Mouse (Mus musculus) kidney, embryonic 16.5 days (tissue): ENCODE measurements around the gene Mrgpre. TPM values are rescaled to one million over a fixed set of nuclear protein-coding genes. Genes with fewer than 3 reads are reported as not detected.

Source experiments
- ATAC-seq: fragments of 200-750 bp; cut with Nextera tagmentation; 2 replicates; pipeline ENCODE4 v1.8.0; 2017; ENCODE audit warnings: moderate TSS enrichment; ENCODE audit not compliant: low FRiP score, low TSS enrichment
- H3K27ac ChIP-seq: fragments of 300-500 bp; sonication (generic); 2 replicates; pipeline ENCODE4 v1.5.1; 2014; ENCODE audit warnings: low read length
- H3K27me3 ChIP-seq: fragments of 300-500 bp; sonication (generic); 2 replicates; pipeline ENCODE4 v1.6.1; 2014; ENCODE audit warnings: low read length, control low read depth, mixed read lengths; ENCODE audit not compliant: insufficient read depth
- H3K36me3 ChIP-seq: fragments of 300-500 bp; sonication (generic); 2 replicates; pipeline ENCODE4 v1.6.1; 2014; ENCODE audit warnings: low read length, control low read depth, mixed read lengths; ENCODE audit not compliant: insufficient read depth
- H3K4me1 ChIP-seq: fragments of 300-500 bp; sonication (generic); 2 replicates; pipeline ENCODE4 v1.6.1; 2014; ENCODE audit warnings: low read length, control low read depth, mixed read lengths; ENCODE audit not compliant: insufficient read depth
- H3K4me2 ChIP-seq: fragments of 300-500 bp; sonication (generic); replicated peaks from 2 replicates; pipeline ENCODE4 v1.6.1; 2014; ENCODE audit warnings: low read depth, low read length
- H3K4me3 ChIP-seq: fragments of 300-500 bp; sonication (generic); 2 replicates; pipeline ENCODE4 v1.5.1; 2014; ENCODE audit warnings: mild to moderate bottlenecking, low read length
- H3K9ac ChIP-seq: fragments of 300-500 bp; sonication (generic); replicated peaks from 2 replicates; pipeline ENCODE4 v1.6.1; 2014; ENCODE audit warnings: low read length
- H3K9me3 ChIP-seq: fragments of 300-500 bp; sonication (generic); 2 replicates; pipeline ENCODE4 v1.6.1; 2016; ENCODE audit warnings: low read length, control low read depth
- whole genome bisulfite sequencing: fragments of 180-500 bp; shearing (Covaris S2); extraction: QIAGEN DNeasy Blood & Tissue Kit; methylation state at CpG from one replicate; pipeline ENCODE4 v1.1.7; 2014; 5-methylcytosine and 5-hydroxymethylcytosine counted together
- polyA plus RNA-seq: library from polyadenylated mRNA; unstranded; fragments of >200 nt; fragmentation: Nextera tagmentation; extraction: Ambion mirVana; gene quantifications from 2 replicates; pipeline ENCODE4 v1.2.1, GENCODE M21; 2015

The Mrgpre gene
- polyA plus RNA-seq, 1 experiment from 2014 or later: 2.2 TPM

DNA sequence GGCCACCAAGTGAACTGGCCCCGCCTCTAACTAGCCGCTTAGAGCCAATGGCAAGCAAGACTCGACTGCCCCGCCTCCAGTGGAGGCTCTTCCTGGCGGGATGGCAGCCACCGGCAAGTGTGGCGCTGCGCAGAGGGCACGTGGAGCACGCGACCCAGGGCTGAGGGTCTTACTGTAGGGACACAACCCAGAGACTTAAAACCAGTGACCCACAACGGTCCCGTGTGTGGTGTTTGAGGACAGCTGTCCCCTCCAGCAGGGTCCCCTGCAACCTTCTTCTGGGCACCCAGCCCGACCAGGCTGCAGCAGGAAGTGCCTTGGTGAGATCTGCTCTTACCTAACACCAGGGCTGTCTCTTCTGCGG is 27.3 kb downstream of the Mrgpre start:
- 1% methylated on average over 15 of the region's 15 CpGs for WGBS
- peak; percentile 85 for ATAC-seq
- H3K4me2 ChIP-seq: peak overlapping the region; percentile 88
- H3K9ac ChIP-seq: peak overlapping the region; percentile 50
- H3K4me1 ChIP-seq: peaks cover 10% of the 10 kb centered on the region
- peaks cover 13% of the 10 kb centered on the region; the same call in 1 of the 2 replicates for H3K27me3 ChIP-seq
- no peaks in the 10 kb centered on the region for H3K36me3 ChIP-seq
- H3K4me3 ChIP-seq: peak overlapping the region; percentile 47
- H3K27ac ChIP-seq: no peak overlapping the region
- no peaks in the 10 kb centered on the region for H3K9me3 ChIP-seq

DNA sequence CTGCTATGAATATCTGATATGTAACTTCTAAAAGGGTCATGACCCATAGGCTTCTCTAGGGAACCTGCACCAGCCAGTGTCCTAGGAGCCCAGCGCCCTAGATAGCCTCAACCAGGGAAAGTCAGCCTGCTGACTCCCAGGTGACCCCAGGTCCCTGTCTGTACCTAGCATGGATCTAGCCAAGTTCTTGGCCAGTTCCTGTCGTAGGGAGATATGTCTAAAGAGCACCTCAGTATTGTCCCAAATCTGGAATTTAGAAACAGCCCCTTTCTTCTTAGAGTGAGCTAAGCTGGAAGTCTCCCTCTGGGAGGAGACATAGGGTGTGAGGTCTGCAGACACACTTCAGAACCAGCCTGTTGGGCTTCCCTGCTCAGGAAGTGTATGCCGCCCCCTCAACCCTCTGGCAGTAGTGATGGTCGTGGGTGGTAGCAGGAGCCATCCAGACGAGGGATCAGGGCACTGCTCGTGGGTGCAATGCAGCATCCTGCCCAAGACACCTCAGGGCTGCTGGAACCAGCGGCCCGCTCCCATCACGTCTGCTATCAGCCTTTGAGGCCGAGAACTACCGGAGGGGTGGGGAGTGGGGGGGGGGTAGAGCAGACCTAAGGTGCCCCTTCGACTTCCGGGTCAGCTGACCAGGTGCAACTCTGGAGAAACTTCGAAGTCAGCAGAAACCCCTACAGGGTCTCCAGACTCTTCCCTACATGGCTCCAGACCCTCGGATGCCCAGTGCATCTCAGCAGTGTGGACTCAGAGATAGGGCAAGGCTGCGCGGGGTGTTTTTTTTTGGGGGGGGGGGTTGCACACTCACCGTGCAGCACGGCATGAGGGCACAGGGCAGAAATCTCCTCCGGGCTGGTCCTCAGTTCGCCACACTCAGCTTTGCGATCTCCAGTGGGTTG is 27.9 kb downstream of the Mrgpre start, which contains the start of gene Osbpl5:
TSS of gene Osbpl5 (minus strand) at position 861 of the 902 bp plus-strand sequence.
- Histone ChIP-seq H3K4me2 (peak within 1 kb of the TSS; percentile 88), H3K27me3 (peaks cover 13% of the 10 kb centered on the region; the same call in 1 of the 2 replicates), H3K9ac (peak within 1 kb of the TSS; percentile 50), H3K36me3 (no peaks in the 10 kb centered on the region), H3K4me3 (peak within 1 kb of the TSS; percentile 47), H3K27ac (no peak within 1 kb of the TSS), H3K4me1 (peaks cover 10% of the 10 kb centered on the region), H3K9me3 (no peaks in the 10 kb centered on the region)
- ATAC-seq: peak; percentile 35
- 17% methylated on average over 22 of the region's 22 CpGs for WGBS

DNA sequence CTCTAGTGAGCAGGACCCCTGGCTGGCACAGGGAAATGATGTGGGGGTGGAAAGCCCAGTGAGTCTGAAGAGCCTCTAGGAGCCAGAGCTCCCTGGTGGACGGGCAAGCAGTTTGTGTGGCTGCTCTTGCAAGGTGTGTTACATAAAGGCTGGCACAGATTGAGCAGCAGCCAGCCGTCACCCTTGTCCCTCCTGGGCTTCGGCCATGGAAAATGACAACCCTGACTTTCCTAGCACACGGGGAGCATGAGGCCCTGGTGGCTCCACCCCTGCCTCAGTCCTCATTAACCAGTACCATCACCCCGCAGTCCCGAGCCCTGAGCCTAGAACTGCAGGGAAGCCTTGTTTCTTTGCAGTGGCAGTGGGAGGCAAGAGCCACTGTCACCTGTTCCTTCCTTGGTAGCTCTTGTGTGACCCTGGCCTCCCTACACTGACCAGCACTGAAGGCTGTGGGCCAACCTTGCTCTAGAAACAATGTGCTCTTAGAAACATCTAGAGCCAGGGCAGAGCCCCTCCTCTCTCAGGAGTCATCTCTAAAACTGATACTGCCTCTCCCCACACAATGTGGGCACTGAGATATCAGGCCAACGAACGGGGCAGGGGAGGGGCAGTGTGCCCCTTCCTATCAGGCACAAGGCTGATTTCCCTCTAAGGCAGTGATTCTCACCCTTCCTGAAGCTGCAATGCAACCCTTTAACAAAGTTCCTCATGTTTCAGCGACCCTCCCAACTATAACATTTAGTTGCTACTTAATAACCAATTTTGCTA is 28.8 kb downstream of the Mrgpre start:
- ATAC-seq: no peak
- 76% methylated on average over 9 of the region's 9 CpGs for WGBS
- H3K4me3 ChIP-seq: no peak overlapping the region
- no peak overlapping the region for H3K27ac ChIP-seq
- peaks cover 10% of the 10 kb centered on the region for H3K4me1 ChIP-seq
- peaks cover 13% of the 10 kb centered on the region; the same call in 1 of the 2 replicates for H3K27me3 ChIP-seq
- H3K9me3 ChIP-seq: no peaks in the 10 kb centered on the region
- H3K4me2 ChIP-seq: no peak overlapping the region
- no peak overlapping the region for H3K9ac ChIP-seq
- no peaks in the 10 kb centered on the region for H3K36me3 ChIP-seq

DNA sequence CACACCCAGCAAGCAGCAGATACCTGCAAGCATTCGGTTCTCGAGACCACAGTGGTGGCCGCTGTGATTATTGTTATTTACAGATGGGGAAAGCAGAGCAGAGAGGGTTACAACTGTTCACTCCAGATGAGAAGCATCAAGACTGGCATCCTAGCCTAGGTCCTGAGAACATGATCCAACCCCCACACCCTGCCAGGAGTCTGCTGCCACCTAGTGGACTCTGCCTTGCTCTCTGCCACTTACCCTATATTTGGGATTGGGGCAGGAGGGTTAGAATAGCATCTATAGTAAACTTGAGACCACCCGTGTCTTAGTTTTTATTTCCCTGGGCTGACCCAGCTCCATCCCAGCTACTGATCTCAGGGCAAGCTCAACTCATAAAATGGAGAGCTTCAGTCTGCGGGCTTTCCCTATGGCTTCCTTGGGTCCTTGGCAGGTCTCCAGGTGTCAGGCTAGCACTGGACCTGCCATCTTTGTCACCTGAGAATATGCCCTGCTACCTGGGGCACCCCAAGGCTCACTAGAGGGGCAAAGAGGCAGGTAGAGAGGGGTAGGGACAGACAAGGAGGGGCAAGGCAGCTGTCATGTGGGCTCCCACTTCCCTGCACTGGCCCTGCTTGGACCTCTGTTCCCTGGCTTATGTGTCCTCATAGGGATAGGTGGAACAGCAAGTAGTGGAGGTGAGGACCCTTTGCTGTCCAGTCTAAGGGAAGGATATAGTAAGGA is 30.1 kb downstream of the Mrgpre start:
- ATAC-seq: no peak; the same call in 1 of the 2 replicates
- WGBS: 30% methylated on average over 5 of the region's 5 CpGs

DNA sequence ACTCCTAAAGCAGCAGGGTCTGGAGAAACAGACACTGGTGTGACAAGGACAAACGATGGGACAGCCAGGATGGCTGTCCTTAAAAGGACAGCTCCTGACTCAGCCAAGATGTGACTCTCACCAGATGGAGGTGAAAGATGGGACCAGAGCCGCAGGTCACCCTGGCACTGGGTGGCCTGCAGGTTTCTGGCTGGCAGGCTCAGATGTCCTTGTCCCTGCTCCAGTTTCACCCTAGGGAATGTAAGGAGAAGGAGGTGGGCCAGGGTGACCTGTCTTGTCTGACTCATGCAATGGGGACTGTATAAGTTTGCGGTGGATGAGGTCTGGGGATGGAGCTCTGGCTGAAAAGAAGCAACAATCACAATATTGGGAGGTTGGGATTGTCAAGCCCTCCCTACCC is 31.7 kb downstream of the Mrgpre start:
- no peaks in the 10 kb centered on the region for H3K36me3 ChIP-seq
- H3K4me1 ChIP-seq: peaks cover 13% of the 10 kb centered on the region
- peaks cover 8% of the 10 kb centered on the region; the same call in 1 of the 2 replicates for H3K27me3 ChIP-seq
- no peak overlapping the region for H3K4me3 ChIP-seq
- H3K27ac ChIP-seq: no peak overlapping the region
- H3K4me2 ChIP-seq: no peak overlapping the region
- ATAC-seq: no peak
- H3K9me3 ChIP-seq: no peaks in the 10 kb centered on the region
- no peak overlapping the region for H3K9ac ChIP-seq
- WGBS: 74% methylated on average over 3 of the region's 3 CpGs

More for the DNA sequence above, 30.1 kb downstream of the Mrgpre start:
- no peak overlapping the region for H3K9ac ChIP-seq
- H3K4me1 ChIP-seq: peaks cover 10% of the 10 kb centered on the region
- no peak overlapping the region for H3K4me3 ChIP-seq
- no peak overlapping the region for H3K4me2 ChIP-seq
- no peaks in the 10 kb centered on the region for H3K9me3 ChIP-seq
- H3K36me3 ChIP-seq: no peaks in the 10 kb centered on the region
- no peak overlapping the region for H3K27ac ChIP-seq
- peaks cover 13% of the 10 kb centered on the region; the same call in 1 of the 2 replicates for H3K27me3 ChIP-seq

DNA sequence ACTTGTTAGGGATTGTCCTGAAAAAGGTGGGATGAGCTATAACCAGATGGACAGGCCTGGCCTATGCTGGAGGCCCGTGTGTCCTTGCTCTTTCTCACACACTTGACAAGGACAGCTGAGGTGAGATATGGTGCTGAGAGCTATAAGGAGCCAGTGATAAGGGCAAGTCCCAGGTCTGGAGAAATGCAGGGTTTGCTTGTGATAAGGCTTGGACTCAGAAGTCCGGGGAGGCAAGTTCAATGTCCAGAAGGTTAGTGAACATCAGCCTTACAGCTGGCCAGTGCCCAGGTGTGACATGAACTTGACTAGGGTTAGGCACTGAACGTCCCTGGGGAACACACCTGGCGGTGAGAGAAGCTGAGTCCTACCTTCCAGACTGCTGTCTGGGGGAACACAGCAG is 32.2 kb downstream of the Mrgpre start:
- Histone ChIP-seq H3K36me3 (no peaks in the 10 kb centered on the region), H3K4me3 (no peak overlapping the region), H3K27ac (no peak overlapping the region), H3K9me3 (no peaks in the 10 kb centered on the region), H3K9ac (no peak overlapping the region), H3K4me2 (no peak overlapping the region), H3K4me1 (peaks cover 9% of the 10 kb centered on the region), H3K27me3 (peaks cover 8% of the 10 kb centered on the region; the same call in 1 of the 2 replicates)
- WGBS: 56% methylated on average over 4 of the region's 4 CpGs
- ATAC-seq: no peak

DNA sequence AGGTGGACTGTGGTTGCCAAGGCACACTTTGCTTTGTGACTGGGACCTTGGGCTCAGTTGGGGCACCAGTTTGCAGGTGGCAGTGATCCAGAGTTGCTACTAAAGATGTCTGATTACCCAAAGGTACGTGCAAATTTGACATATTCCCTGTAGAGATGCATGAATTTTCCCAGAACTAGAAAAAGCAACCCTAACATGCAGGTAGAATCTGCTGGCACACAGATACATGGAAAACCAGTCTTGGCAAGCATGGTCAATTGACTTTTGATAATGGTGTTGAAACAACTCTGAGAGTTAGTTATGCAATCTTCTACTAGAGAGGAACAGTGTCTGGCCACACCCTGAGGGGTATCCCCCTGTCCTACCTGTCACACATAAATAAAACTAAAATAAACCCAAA is 32.9 kb downstream of the Mrgpre start:
- no peak overlapping the region for H3K4me3 ChIP-seq
- no peaks in the 10 kb centered on the region for H3K9me3 ChIP-seq
- H3K27me3 ChIP-seq: peaks cover 6% of the 10 kb centered on the region; the same call in 1 of the 2 replicates
- H3K9ac ChIP-seq: no peak overlapping the region
- peaks cover 5% of the 10 kb centered on the region; the same call in 1 of the 2 replicates for H3K4me1 ChIP-seq
- ATAC-seq: no peak
- 83% methylated on average over 1 of the region's 1 CpGs for WGBS
- H3K27ac ChIP-seq: no peak overlapping the region
- H3K4me2 ChIP-seq: no peak overlapping the region
- H3K36me3 ChIP-seq: no peaks in the 10 kb centered on the region

DNA sequence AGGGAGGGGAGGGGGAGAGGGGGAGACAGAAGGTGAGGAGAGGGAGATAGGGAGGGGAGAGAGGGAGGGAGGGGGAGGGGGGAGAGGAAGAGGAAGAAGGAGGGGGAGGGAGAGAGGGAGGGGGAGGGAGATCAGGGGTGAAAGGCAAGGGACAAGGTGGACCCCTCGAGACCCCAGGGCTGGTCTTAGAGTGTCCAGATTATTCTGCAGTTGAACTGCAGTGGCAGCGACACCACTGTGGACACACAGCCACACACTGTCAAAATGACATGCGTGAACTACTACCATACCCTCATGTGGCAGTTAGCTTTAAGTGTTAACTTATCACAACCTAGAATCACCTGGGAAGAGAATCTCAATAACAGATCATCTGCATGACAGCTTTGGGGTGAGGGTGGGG is 35.3 kb downstream of the Mrgpre start:
- no peaks in the 10 kb centered on the region for H3K36me3 ChIP-seq
- 72% methylated on average over 3 of the region's 3 CpGs for WGBS
- H3K27ac ChIP-seq: no peak overlapping the region
- no peak overlapping the region for H3K4me2 ChIP-seq
- H3K9ac ChIP-seq: no peak overlapping the region
- no peaks in the 10 kb centered on the region for H3K9me3 ChIP-seq
- H3K27me3 ChIP-seq: no peaks in the 10 kb centered on the region
- no peak for ATAC-seq
- no peak overlapping the region for H3K4me3 ChIP-seq
- peaks cover 3% of the 10 kb centered on the region; the same call in 1 of the 2 replicates for H3K4me1 ChIP-seq
